8 mouse cellular contexts compared by ENCODE assay signal in the genomic region with DNA sequence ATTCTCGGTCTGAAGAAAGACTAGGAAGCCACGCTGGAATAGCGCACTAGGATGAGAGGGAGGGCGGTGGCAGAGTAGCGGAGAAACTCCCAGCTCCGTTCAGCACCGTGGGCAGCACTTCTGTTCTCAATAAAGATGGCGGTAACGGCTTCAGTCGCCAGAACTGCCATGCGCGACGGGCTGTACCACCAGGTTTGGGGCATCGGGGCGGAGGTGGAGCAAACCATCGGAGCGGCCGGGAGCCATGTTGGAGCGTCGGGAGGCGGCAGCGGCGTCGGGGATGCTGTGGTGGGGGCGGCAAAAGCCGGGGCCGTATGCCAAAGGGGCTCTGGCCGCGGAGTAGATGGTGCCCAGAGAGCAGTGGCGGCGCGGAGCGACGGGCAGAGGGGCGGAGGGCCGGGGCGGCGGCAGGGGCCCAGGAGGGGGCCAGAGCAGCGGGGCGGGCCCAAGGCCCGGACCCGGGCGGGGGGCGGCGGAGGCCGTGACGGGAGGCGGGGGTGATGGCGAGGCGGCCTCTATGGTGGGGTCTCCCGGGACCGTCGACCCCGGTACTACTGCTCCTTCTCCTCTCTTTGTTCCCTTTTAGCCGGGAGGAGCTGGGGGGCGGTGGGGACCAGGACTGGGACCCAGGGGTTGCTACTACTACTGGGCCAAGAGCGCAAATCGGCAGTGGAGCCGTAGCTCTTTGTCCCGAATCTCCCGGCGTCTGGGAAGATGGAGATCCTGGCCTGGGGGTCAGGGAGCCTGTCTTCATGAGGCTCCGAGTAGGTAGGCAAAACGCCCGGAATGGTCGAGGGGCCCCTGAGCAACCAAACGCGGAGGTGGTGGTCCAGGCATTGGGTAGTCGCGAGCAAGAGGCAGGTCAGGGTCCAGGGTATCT. TPM values are rescaled to one million over a fixed set of nuclear protein-coding genes. Genes with fewer than 3 reads are reported as not detected.
DNase-seq lines count a peak whose midpoint lies in the region; ATAC-seq and TF ChIP-seq lines count a peak whose summit lies in the region.

A gene (plus strand): TSS at position 501 of the 880 bp plus-strand sequence.

- no peak for DNase-seq in kidney, adult 9 months
- peak; percentile 87 for DNase-seq in limb, embryonic 10.5 days (ENCODE audit: low spot score)
- peak; percentile 16 for DNase-seq in naive thymus-derived CD4-positive, alpha-beta T cell, adult 2 months (ENCODE audit: low read depth)
- peak; percentile 76 for DNase-seq in yolk sac, embryonic 10.5 days (ENCODE audit: low spot score)

- no peak within 1 kb of the TSS for H3K27ac ChIP-seq in kidney, embryonic 15.5 days
- no peak within 1 kb of the TSS for H3K27ac ChIP-seq in bone marrow macrophage, adult 2 months (ENCODE audit: insufficient read depth, low read depth, low read length)
- H3K27ac ChIP-seq in embryonic facial prominence, embryonic 13.5 days, result no peak within 1 kb of the TSS
- H3K27ac ChIP-seq in hindbrain, embryonic 15.5 days (replicated peaks), result peak within 1 kb of the TSS; percentile 92
- no peak within 1 kb of the TSS for H3K27ac ChIP-seq in limb, embryonic 10.5 days

- no peaks in the 10 kb centered on the region for H3K9me3 ChIP-seq in kidney, embryonic 15.5 days (replicated peaks)
- H3K9me3 ChIP-seq in embryonic facial prominence, embryonic 13.5 days, result no peaks in the 10 kb centered on the region
- H3K9me3 ChIP-seq in hindbrain, embryonic 15.5 days, result no peaks in the 10 kb centered on the region
- no peaks in the 10 kb centered on the region for H3K9me3 ChIP-seq in limb, embryonic 10.5 days (replicated peaks)

- peak within 1 kb of the TSS; percentile 50 for H3K4me3 ChIP-seq in kidney, embryonic 15.5 days (replicated peaks)
- H3K4me3 ChIP-seq in bone marrow macrophage, adult 2 months (ENCODE audit: insufficient read depth, low read length), result peak within 1 kb of the TSS; percentile 63
- H3K4me3 ChIP-seq in embryonic facial prominence, embryonic 13.5 days, result peak within 1 kb of the TSS; percentile 47
- H3K4me3 ChIP-seq in hindbrain, embryonic 15.5 days, result peak within 1 kb of the TSS; percentile 61
- H3K4me3 ChIP-seq in limb, embryonic 10.5 days, result peak within 1 kb of the TSS; percentile 57

- WGBS in kidney, embryonic 15.5 days, result 2% methylated on average over 54 of the region's 70 CpGs
- 2% methylated on average over 57 of the region's 70 CpGs for WGBS in embryonic facial prominence, embryonic 13.5 days
- WGBS in hindbrain, embryonic 15.5 days, result 2% methylated on average over 57 of the region's 70 CpGs
- WGBS in limb, embryonic 10.5 days, result 2% methylated on average over 69 of the region's 70 CpGs

- TF ChIP-seq CTCF in bone marrow macrophage, adult 2 months (IDR thresholded peaks at IDR 0.05; ENCODE audit: low read depth, low read length), result no peak

- no peak for TF ChIP-seq POLR2A in bone marrow macrophage, adult 2 months (IDR thresholded peaks at IDR 0.05; ENCODE audit: borderline replicate concordance, low read depth, low read length)

- ATAC-seq in kidney, embryonic 15.5 days (replicated peaks; ENCODE audit: low FRiP score), result peak; percentile 38
- peak; percentile 54 for ATAC-seq in embryonic facial prominence, embryonic 13.5 days (ENCODE audit: insufficient number of reproducible peaks, insufficient read depth, low FRiP score, low TSS enrichment, low read depth)
- ATAC-seq in hindbrain, embryonic 15.5 days (ENCODE audit: low FRiP score, low read depth), result peak; percentile 64

- peaks cover 24% of the 10 kb centered on the region for H3K4me1 ChIP-seq in kidney, embryonic 15.5 days
- peaks cover 8% of the 10 kb centered on the region for H3K4me1 ChIP-seq in bone marrow macrophage, adult 2 months (ENCODE audit: control insufficient read depth, insufficient read depth, low read length)
- peaks cover 21% of the 10 kb centered on the region for H3K4me1 ChIP-seq in embryonic facial prominence, embryonic 13.5 days
- H3K4me1 ChIP-seq in hindbrain, embryonic 15.5 days (replicated peaks), result peaks cover 52% of the 10 kb centered on the region
- peaks cover 26% of the 10 kb centered on the region for H3K4me1 ChIP-seq in limb, embryonic 10.5 days

- H3K36me3 ChIP-seq in kidney, embryonic 15.5 days, result no peaks in the 10 kb centered on the region
- H3K36me3 ChIP-seq in embryonic facial prominence, embryonic 13.5 days, result no peaks in the 10 kb centered on the region
- peaks cover 30% of the 10 kb centered on the region for H3K36me3 ChIP-seq in hindbrain, embryonic 15.5 days
- no peaks in the 10 kb centered on the region for H3K36me3 ChIP-seq in limb, embryonic 10.5 days

- H3K27me3 ChIP-seq in kidney, embryonic 15.5 days, result peaks cover 85% of the 10 kb centered on the region
- H3K27me3 ChIP-seq in embryonic facial prominence, embryonic 13.5 days, result peaks cover 89% of the 10 kb centered on the region
- 0 out of 2 replicates have a peak, but pooled peaks cover 9% of the 10 kb centered on the region for H3K27me3 ChIP-seq in hindbrain, embryonic 15.5 days
- peaks cover 85% of the 10 kb centered on the region for H3K27me3 ChIP-seq in limb, embryonic 10.5 days (ENCODE audit: low read depth, poor library complexity, severe bottlenecking)

- peak within 1 kb of the TSS; percentile 78 for H3K4me2 ChIP-seq in kidney, embryonic 15.5 days
- peak within 1 kb of the TSS; percentile 84 for H3K4me2 ChIP-seq in embryonic facial prominence, embryonic 13.5 days
- peak within 1 kb of the TSS; percentile 92 for H3K4me2 ChIP-seq in hindbrain, embryonic 15.5 days

- no peak within 1 kb of the TSS for H3K9ac ChIP-seq in kidney, embryonic 15.5 days
- H3K9ac ChIP-seq in embryonic facial prominence, embryonic 13.5 days, result peak within 1 kb of the TSS; percentile 54; the same call in 1 of the 2 replicates
- H3K9ac ChIP-seq in hindbrain, embryonic 15.5 days, result peak within 1 kb of the TSS; percentile 69

RNA-seq across cellular contexts. Expression of the gene that starts here (rescaled TPM):
- polyA plus RNA-seq in kidney, embryonic 15.5 days (2015; fragmentation: Nextera tagmentation; extraction: Ambion mirVana), result 0.13 and 0.26 TPM in 2 replicates
- 2.1 and 2.2 TPM in 2 replicates for polyA plus RNA-seq in bone marrow macrophage, adult 2 months (2012; ENCODE audit: insufficient read depth, insufficient read length, missing spikeins)
- 0.51 and 0.56 TPM in 2 replicates for polyA plus RNA-seq in embryonic facial prominence, embryonic 13.5 days (2015; fragmentation: Nextera tagmentation; extraction: Ambion mirVana)
- polyA plus RNA-seq in hindbrain, embryonic 15.5 days (2015; fragmentation: Nextera tagmentation; extraction: Ambion mirVana), result 12.7 and 14.6 TPM in 2 replicates
- 0.06 and 0.14 TPM in 2 replicates for polyA plus RNA-seq in limb, embryonic 10.5 days (2016; fragmentation: Nextera tagmentation; extraction: Ambion mirVana)

Comparison
In these comparisons a context has a peak if more than half of its experiments do, and no peak if none do; other contexts are left out.
1. Peak in ATAC-seq, H3K4me3 ChIP-seq and H3K4me2 ChIP-seq in kidney, embryonic 15.5 days; RNA of the gene not detected or under 1 TPM.
2. Peak in ATAC-seq, H3K4me3 ChIP-seq, H3K9ac ChIP-seq and H3K4me2 ChIP-seq in embryonic facial prominence, embryonic 13.5 days; RNA of the gene not detected or under 1 TPM.
3. Peak in DNase-seq and H3K4me3 ChIP-seq in limb, embryonic 10.5 days; RNA of the gene not detected or under 1 TPM.